Mouse (Mus musculus): ENCODE results near the gene Tirap. TPM values are rescaled to one million over a fixed set of nuclear protein-coding genes. Genes with fewer than 3 reads are reported as not detected.
"Not testable (repeated sequence)": the region's sequence is repeated elsewhere in the genome, so short reads cannot be mapped to it uniquely, and the experiment has no call there.

The Tirap gene
- total RNA-seq, 2 experiments from 2014 or later, result 6.6 to 8.0 TPM

- peak; percentile 72 to 75 for DNase-seq
- intact Hi-C loops (cut with DNase I), result no loop called here
Measured at GRCm38 (mm10) chr9:35156002-35156710, 43.9 kb downstream of the Tirap start.

GRCm38 (mm10) chr9:35152923-35153322 is 47.2 kb downstream of the Tirap start:
- DNase-seq, result no peak
- intact Hi-C loops (cut with DNase I), result no loop called here

GRCm38 (mm10) chr9:35148822-35149221 is 51.3 kb downstream of the Tirap start:
- intact Hi-C loops (cut with DNase I); DNase-seq: not testable (repeated sequence)

GRCm38 (mm10) chr9:35147261-35147660 is 52.8 kb downstream of the Tirap start:
- intact Hi-C loops (cut with DNase I); DNase-seq: not testable (repeated sequence)

- no peak for DNase-seq
- intact Hi-C loops (cut with DNase I), result no loop called here
Measured at GRCm38 (mm10) chr9:35145829-35146228, 54.3 kb downstream of the Tirap start.

- DNase-seq, result no peak
- intact Hi-C loops (cut with DNase I), result no loop called here
Measured at GRCm38 (mm10) chr9:35145118-35145517, 55.0 kb downstream of the Tirap start.

- intact Hi-C loops (cut with DNase I), result no loop called here
Measured at GRCm38 (mm10) chr9:35142221-35142620, 57.9 kb downstream of the Tirap start.

GRCm38 (mm10) chr9:35139231-35139744 is 60.8 kb downstream of the Tirap start:
- no peak for DNase-seq
- intact Hi-C loops (cut with DNase I), result no loop called here

More at GRCm38 (mm10) chr9:35142221-35142620, 57.9 kb downstream of the Tirap start:
- DNase-seq, result no peak

- intact Hi-C loops (cut with DNase I), result no loop called here
- DNase-seq, result no peak
Measured at GRCm38 (mm10) chr9:35138029-35138428, 62.1 kb downstream of the Tirap start.

GRCm38 (mm10) chr9:35135575-35135974 is 64.5 kb downstream of the Tirap start:
- DNase-seq, result no peak
- intact Hi-C loops (cut with DNase I), result no loop called here

Other genes with a start within 250 kb of the Tirap start
- 10 to 100 TPM; 33.9 to 43.2 TPM for gene St3gal4, start 81.0 kb downstream of the Tirap start, total RNA-seq (2021)
- 10 to 100 TPM; 20.8 to 23.3 TPM for gene Dcps, start 24.2 kb downstream of the Tirap start, total RNA-seq (2021)
- 100 to 1,000 TPM in 1 of 2 experiments, 10 to 100 TPM in 1; 98.2 to 100 TPM for gene Srpr, start 116 bp downstream of the Tirap start, total RNA-seq (2021)
- gene Foxred1, start 10.8 kb upstream of the Tirap start, total RNA-seq (2021), result 10 to 100 TPM; 82.4 to 91.3 TPM
- gene Fam118b, start 67.5 kb upstream of the Tirap start, total RNA-seq (2021), result 10 to 100 TPM; 14.3 to 16.7 TPM
- 10 to 100 TPM; 10.1 to 11.9 TPM for gene Rpusd4, start 67.6 kb upstream of the Tirap start, total RNA-seq (2021)
- 10 to 100 TPM; 19.7 to 31.2 TPM for gene Cdon, start 220.8 kb upstream of the Tirap start, total RNA-seq (2021)